Mouse (Mus musculus): ENCODE data around the gene Vps37b.
A peak's percentile ranks its signal among the peaks of the same experiment; 100 is the strongest.

Vps37b gene

GRCm38 (mm10) chr5:124021701-124022100, 10.4 kb downstream of the Vps37b start:
- DNase-seq (ENCODE audit: low spot score in 2 of 2): no peak

GRCm38 (mm10) chr5:124021148-124021547, 10.9 kb downstream of the Vps37b start:
- DNase-seq (ENCODE audit: low spot score in 2 of 2): no peak

GRCm38 (mm10) chr5:124019348-124020216, 12.5 kb downstream of the Vps37b start:
- peak in 1 of 2 experiments; percentile 46 for DNase-seq (ENCODE audit: low spot score in 2 of 2)

- no peak for DNase-seq (ENCODE audit: low spot score in 2 of 2)
These were observed 13.4 kb downstream of the Vps37b start for GRCm38 (mm10) chr5:124018651-124019050.

GRCm38 (mm10) chr5:124017941-124018340, 14.1 kb downstream of the Vps37b start:
- no peak for DNase-seq (ENCODE audit: low spot score in 2 of 2)

- DNase-seq (ENCODE audit: low spot score in 2 of 2): no peak
These were observed 15.7 kb downstream of the Vps37b start for GRCm38 (mm10) chr5:124016291-124016821.

GRCm38 (mm10) chr5:124015727-124016126, 16.3 kb downstream of the Vps37b start:
- no peak for DNase-seq (ENCODE audit: low spot score in 2 of 2)

GRCm38 (mm10) chr5:124014791-124015251, 17.2 kb downstream of the Vps37b start:
- no peak for DNase-seq (ENCODE audit: low spot score in 2 of 2)

- no peak for DNase-seq (ENCODE audit: low spot score in 2 of 2)
These were observed 17.9 kb downstream of the Vps37b start for GRCm38 (mm10) chr5:124014180-124014579.

- no peak for DNase-seq (ENCODE audit: low spot score in 2 of 2)
These were observed 18.3 kb downstream of the Vps37b start for GRCm38 (mm10) chr5:124013747-124014146.

- no peak for DNase-seq (ENCODE audit: low spot score in 2 of 2)
These were observed 19.2 kb downstream of the Vps37b start for GRCm38 (mm10) chr5:124012885-124013284.

GRCm38 (mm10) chr5:124011927-124012326, 20.1 kb downstream of the Vps37b start:
- DNase-seq (ENCODE audit: low spot score in 2 of 2): peak in 1 of 2 experiments; percentile 25

GRCm38 (mm10) chr5:124010910-124011655, 21.0 kb downstream of the Vps37b start:
- no peak for DNase-seq (ENCODE audit: low spot score in 2 of 2)

- DNase-seq (ENCODE audit: low spot score in 2 of 2): no peak
These were observed 22.0 kb downstream of the Vps37b start for GRCm38 (mm10) chr5:124010077-124010476.

- no peak for DNase-seq (ENCODE audit: low spot score in 2 of 2)
These were observed 25.1 kb downstream of the Vps37b start for GRCm38 (mm10) chr5:124006891-124007491.

GRCm38 (mm10) chr5:124006082-124006873, 25.8 kb downstream of the Vps37b start:
- no peak for DNase-seq (ENCODE audit: low spot score in 2 of 2)

- no peak for DNase-seq (ENCODE audit: low spot score in 2 of 2)
These were observed 26.5 kb downstream of the Vps37b start for GRCm38 (mm10) chr5:124005591-124005990.

GRCm38 (mm10) chr5:124005151-124005500, 26.9 kb downstream of the Vps37b start:
- DNase-seq (ENCODE audit: low spot score in 2 of 2): no peak

- DNase-seq (ENCODE audit: low spot score in 2 of 2): no peak
These were observed 27.5 kb downstream of the Vps37b start for GRCm38 (mm10) chr5:124004356-124005150.

- DNase-seq (ENCODE audit: low spot score in 2 of 2): no peak
These were observed 28.7 kb downstream of the Vps37b start for GRCm38 (mm10) chr5:124003375-124003774.
